Mouse (Mus musculus) heart, embryonic 10.5 days (tissue): ENCODE results near the gene Rnf225. TPM values are rescaled to one million over a fixed set of nuclear protein-coding genes. Genes with fewer than 3 reads are reported as not detected.

Experiments
- DNase-seq: peaks from one replicate; pipeline ENCODE4 v3.0.0-alpha.2; 2017; ENCODE audit warnings: low spot score
- H3K27ac ChIP-seq: fragments of 300-500 bp; sonication (generic); 2 replicates; pipeline ENCODE4 v1.5.1; 2016; ENCODE audit warnings: mild to moderate bottlenecking
- H3K27me3 ChIP-seq: fragments of 300-500 bp; sonication (generic); 2 replicates; pipeline ENCODE4 v1.6.1; 2016; ENCODE audit warnings: mild to moderate bottlenecking; ENCODE audit not compliant: poor library complexity, insufficient read depth, severe bottlenecking
- H3K36me3 ChIP-seq: fragments of 300-500 bp; sonication (generic); 2 replicates; pipeline ENCODE4 v1.6.1; 2016; ENCODE audit warnings: mild to moderate bottlenecking, moderate library complexity
- H3K4me1 ChIP-seq: fragments of 300-500 bp; sonication (generic); 2 replicates; pipeline ENCODE4 v1.6.1; 2016; ENCODE audit warnings: mild to moderate bottlenecking
- H3K4me3 ChIP-seq: fragments of 300-500 bp; sonication (generic); 2 replicates; pipeline ENCODE4 v1.5.1; 2016; ENCODE audit warnings: mild to moderate bottlenecking, moderate library complexity
- H3K9me3 ChIP-seq: fragments of 300-500 bp; sonication (generic); 2 replicates; pipeline ENCODE4 v1.6.1; 2016; ENCODE audit warnings: mild to moderate bottlenecking, moderate library complexity
- WGBS: fragments of 180-500 bp; shearing (Covaris S2); methylation state at CpG from one replicate; pipeline ENCODE4 v1.1.7; 2016; 5-methylcytosine and 5-hydroxymethylcytosine counted together
- polyA plus RNA-seq: library from polyadenylated mRNA; unstranded; fragments of >200 nt; fragmentation: Nextera tagmentation; extraction: Ambion mirVana; gene quantifications from 2 replicates; pipeline ENCODE4 v1.2.1, GENCODE M21; 2016

Rnf225 gene
- polyA plus RNA-seq, 1 experiment from 2014 or later = 1.1 TPM

GRCm38 (mm10) chr7:12940599-12940998 lies 13.4 kb downstream of the Rnf225 start:
- no peaks in the 10 kb centered on the region for H3K36me3 ChIP-seq
- no peaks in the 10 kb centered on the region for H3K4me1 ChIP-seq
- WGBS = 82% methylated on average over 4 of the region's 4 CpGs
- no peak for DNase-seq
- no peak overlapping the region for H3K4me3 ChIP-seq
- H3K9me3 ChIP-seq = no peaks in the 10 kb centered on the region
- no peak overlapping the region for H3K27ac ChIP-seq
- H3K27me3 ChIP-seq = no peaks in the 10 kb centered on the region

DNA sequence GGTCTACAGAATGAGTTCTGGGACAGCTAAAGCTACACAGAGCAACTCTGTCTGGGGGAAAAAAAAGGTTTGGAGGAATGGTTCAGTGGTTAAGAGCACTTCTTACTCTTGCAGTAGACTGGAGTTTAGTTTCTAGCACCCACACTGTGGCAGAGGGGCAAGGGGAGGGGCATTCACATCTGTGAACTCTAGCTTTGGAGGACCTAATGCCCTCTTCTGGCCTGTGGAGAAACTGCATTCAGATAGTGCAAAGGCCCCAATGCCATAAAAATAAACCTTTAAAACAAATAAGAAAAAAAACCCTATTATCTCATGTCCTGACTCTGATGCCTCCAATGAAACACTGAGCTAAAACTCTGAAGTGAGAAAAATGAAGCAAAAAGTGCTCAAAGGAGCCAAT lies 16.3 kb downstream of the Rnf225 start:
- Histone ChIP-seq H3K4me3 (no peak overlapping the region), H3K27me3 (no peaks in the 10 kb centered on the region), H3K36me3 (no peaks in the 10 kb centered on the region), H3K9me3 (no peaks in the 10 kb centered on the region), H3K4me1 (no peaks in the 10 kb centered on the region), H3K27ac (no peak overlapping the region)
- no peak for DNase-seq

DNA sequence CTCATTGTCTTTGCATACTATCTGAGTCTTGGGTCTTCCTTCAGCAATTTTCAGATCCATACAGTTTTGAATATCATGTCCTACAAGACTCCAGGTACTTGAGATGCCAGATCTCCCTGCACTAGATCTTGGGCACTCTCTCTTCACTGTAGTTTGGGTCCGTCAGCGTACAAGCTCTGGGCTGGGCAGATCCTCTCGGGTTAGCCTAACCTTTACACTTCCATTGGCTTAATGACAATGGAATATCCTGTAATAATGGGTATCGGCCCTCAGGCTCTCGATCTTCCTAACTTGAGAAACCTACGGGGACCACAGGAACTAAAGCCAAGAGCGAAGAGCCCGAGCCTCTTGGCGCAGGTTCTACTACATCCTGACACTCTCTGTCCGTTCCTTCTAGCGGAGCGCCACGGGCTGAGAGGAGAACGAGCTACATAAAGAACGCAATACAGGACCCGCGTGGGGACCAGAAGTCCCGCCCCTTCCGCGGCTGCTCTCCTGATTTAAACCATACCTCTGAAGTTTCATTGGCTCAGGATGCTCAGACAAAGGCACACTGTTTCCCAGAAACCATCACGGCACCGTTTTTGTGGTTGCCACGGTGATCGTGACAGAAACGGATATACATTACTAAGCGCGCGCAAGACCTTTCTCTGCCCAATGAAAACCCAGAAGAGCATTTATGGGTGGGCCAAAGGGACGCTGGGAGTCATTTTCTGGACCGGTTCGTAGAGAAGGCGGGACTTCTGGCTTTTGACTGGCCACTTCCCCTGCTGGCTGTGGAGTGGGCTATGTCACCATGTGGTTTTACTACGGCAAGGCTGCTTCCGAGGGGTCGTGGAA lies 22.0 kb downstream of the Rnf225 start:
- 9% methylated on average over 35 of the region's 35 CpGs for WGBS
- Histone ChIP-seq H3K27me3 (no peaks in the 10 kb centered on the region), H3K27ac (peak overlapping the region; percentile 91), H3K9me3 (no peaks in the 10 kb centered on the region), H3K4me1 (peaks cover 6% of the 10 kb centered on the region), H3K36me3 (no peaks in the 10 kb centered on the region), H3K4me3 (peak overlapping the region; percentile 67)
- peak; percentile 99 for DNase-seq

DNA sequence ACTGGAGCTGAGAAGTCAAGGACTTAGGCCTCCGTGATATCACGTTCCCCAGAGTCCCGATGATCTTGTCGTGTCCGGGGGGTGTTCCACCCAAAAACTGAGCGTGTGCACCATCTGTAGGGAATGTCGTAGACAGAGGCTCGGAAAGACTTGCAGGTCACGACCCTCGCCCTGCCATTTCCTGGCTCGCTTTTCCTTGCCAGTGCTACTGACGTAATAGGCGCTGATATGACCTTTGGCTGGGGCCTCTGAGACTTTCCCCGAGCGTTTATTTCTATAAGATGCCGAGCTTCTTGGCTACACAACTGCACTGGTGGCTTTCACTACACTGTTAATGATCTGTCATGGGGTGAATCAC lies 22.6 kb downstream of the Rnf225 start:
- Histone ChIP-seq H3K9me3 (no peaks in the 10 kb centered on the region), H3K4me3 (peak overlapping the region; percentile 67), H3K27me3 (no peaks in the 10 kb centered on the region), H3K36me3 (no peaks in the 10 kb centered on the region), H3K4me1 (peaks cover 6% of the 10 kb centered on the region), H3K27ac (peak overlapping the region; percentile 91)
- 10% methylated on average over 16 of the region's 16 CpGs for WGBS
- no peak for DNase-seq

DNA sequence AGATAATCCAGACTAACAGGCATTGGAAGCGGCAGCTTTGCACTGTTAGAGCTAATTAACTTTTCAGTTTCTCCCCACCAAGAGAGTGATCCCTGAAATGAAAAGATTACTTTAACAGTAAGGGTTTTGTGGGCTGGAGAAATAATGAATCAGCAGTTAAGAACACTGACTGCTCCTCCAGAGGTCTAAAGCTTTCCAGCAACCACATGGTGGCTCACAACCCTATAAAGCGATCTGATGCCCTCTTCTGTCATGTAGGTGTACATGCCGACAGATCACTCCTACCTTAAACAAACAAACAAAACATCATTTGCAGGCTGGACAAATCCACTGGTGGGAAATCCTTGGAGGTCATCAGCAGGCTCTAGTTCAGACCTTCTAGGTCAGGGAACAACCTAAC lies 27.7 kb downstream of the Rnf225 start:
- 46% methylated on average over 3 of the region's 3 CpGs for WGBS

DNA sequence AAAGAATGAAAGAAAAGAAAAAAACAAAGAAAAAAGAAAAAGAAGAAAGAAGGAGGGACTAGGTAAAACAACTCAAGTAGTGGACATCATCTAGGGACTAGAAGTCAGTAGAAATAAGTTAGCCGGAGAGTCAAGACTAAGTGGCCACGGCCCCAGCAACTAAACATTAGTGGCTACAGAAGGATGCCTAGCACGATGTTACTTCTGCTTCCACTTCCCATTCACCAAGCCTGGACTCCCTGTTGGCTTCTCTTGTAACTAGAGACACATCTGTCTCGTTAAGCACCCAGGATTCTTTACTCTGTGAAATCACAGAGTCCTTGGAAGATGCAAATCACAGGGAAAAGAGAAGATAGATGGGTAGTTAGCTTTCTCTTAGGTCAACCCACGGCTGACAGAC lies 30.3 kb downstream of the Rnf225 start:
- Histone ChIP-seq H3K4me1 (no peaks in the 10 kb centered on the region), H3K36me3 (no peaks in the 10 kb centered on the region), H3K4me3 (no peak overlapping the region), H3K27me3 (no peaks in the 10 kb centered on the region), H3K27ac (no peak overlapping the region), H3K9me3 (no peaks in the 10 kb centered on the region)
- no peak for DNase-seq
- WGBS = 70% methylated on average over 5 of the region's 5 CpGs

More for the DNA sequence above, 27.7 kb downstream of the Rnf225 start:
- H3K36me3 ChIP-seq = no peaks in the 10 kb centered on the region
- H3K4me1 ChIP-seq = peaks cover 5% of the 10 kb centered on the region
- no peak for DNase-seq
- H3K27ac ChIP-seq = no peak overlapping the region
- H3K27me3 ChIP-seq = no peaks in the 10 kb centered on the region
- no peaks in the 10 kb centered on the region for H3K9me3 ChIP-seq
- no peak overlapping the region for H3K4me3 ChIP-seq

GRCm38 (mm10) chr7:12958948-12959347 lies 31.7 kb downstream of the Rnf225 start:
- Histone ChIP-seq H3K9me3 (no peaks in the 10 kb centered on the region), H3K27ac (no peak overlapping the region), H3K36me3 (no peaks in the 10 kb centered on the region), H3K4me1 (no peaks in the 10 kb centered on the region), H3K4me3 (no peak overlapping the region), H3K27me3 (no peaks in the 10 kb centered on the region)
- DNase-seq = no peak
- WGBS = 84% methylated on average over 4 of the region's 4 CpGs

DNA sequence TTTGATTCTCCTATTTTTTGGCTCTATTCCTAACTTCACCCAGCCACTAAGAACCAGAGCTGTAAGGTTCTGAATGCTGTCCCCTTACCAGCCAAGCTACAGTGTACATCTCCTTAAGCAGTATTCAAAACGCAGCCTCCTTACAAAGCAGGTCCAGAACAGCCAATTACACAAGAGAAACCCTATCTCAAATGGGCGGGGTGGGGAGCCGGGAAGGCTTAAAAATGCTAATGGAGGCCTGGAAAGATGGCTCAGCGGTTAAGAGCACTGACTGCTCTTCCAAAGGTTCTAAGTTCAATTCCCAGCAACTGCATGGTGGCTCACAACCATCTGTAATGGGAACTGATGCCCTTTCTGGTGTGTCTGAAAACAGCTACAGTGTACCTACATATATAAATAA lies 32.5 kb downstream of the Rnf225 start:
- DNase-seq = no peak
- H3K36me3 ChIP-seq = no peaks in the 10 kb centered on the region
- H3K27me3 ChIP-seq = no peaks in the 10 kb centered on the region
- no peaks in the 10 kb centered on the region for H3K9me3 ChIP-seq
- H3K27ac ChIP-seq = no peak overlapping the region
- H3K4me1 ChIP-seq = peaks cover 1% of the 10 kb centered on the region; the same call in 1 of the 2 replicates
- no peak overlapping the region for H3K4me3 ChIP-seq
- 27% methylated on average over 4 of the region's 4 CpGs for WGBS

GRCm38 (mm10) chr7:12961511-12962141 lies 34.4 kb downstream of the Rnf225 start:
- H3K27ac ChIP-seq = peak overlapping the region; percentile 88
- no peaks in the 10 kb centered on the region for H3K36me3 ChIP-seq
- H3K4me3 ChIP-seq = peak overlapping the region; percentile 61
- 4% methylated on average over 29 of the region's 29 CpGs for WGBS
- no peaks in the 10 kb centered on the region for H3K27me3 ChIP-seq
- H3K4me1 ChIP-seq = peaks cover 10% of the 10 kb centered on the region
- peak; percentile 83 for DNase-seq
- H3K9me3 ChIP-seq = no peaks in the 10 kb centered on the region

DNA sequence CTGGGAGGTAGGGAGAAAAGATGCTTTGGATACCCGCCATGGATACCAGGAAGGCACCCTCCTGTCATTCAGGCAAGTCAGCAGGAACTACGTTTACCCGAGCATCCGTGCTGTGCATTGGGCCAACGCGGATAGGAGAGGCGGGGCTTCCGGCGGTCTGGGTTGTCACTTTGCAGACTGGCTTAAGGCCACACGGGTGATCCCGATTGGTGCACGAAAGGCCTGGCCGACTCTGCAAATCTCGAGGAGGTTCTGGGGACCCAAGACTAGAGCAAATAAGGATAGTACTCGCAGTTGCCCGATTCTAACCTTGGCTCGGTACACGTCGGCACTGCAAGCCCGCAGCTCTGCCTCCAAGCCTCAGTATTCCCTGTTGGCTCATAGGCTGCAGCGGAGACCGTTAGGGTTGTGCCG lies 38.5 kb downstream of the Rnf225 start, which contains the start of gene Zfp324:
TSS of gene Zfp324 (plus strand) at position 161 of the 414 bp plus-strand sequence.
- Histone ChIP-seq H3K27ac (peak within 1 kb of the TSS; percentile 94), H3K4me3 (peak within 1 kb of the TSS; percentile 82), H3K4me1 (peaks cover 19% of the 10 kb centered on the region), H3K36me3 (peaks cover 21% of the 10 kb centered on the region), H3K9me3 (no peaks in the 10 kb centered on the region), H3K27me3 (no peaks in the 10 kb centered on the region)
- WGBS = 0% methylated on average over 23 of the region's 23 CpGs
- DNase-seq = peak; percentile 96

DNA sequence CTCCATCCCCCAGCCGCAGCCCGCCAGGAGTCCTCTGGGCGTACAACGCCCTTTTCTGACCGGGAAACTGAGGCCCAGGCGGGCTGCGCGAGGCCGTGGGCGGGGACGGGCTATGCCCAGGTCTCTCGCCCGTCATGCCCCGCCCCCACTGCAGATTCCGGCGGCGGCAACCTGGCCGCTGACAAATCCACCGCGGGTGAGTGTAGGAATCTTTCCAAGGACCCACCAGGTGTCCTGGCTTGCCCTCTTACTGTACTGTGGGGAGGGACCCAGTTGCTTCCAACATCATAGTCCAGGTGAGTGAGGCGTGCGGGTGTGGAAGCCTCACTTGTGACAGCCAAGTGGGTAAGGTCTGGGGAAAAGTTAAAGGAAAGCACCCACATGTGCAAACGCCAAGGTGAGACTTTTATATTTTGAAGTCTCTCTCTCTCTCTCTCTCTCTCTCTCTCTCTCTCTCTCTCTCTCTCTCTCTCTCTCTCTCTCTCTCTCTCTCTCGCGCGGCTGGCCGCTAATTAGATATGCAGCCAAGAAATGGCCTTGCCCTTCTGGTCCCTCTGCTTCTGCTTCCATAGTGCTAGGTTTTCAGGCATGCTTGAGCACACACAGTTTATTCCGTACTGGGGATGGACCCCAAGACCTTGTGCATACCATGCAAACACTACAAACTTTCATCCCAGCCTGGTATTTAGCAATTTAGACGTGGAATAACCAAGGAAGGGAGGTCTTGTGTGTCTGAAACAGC lies 39.1 kb downstream of the Rnf225 start:
- Histone ChIP-seq H3K27me3 (no peaks in the 10 kb centered on the region), H3K4me3 (peak overlapping the region; percentile 82), H3K27ac (peak overlapping the region; percentile 94), H3K4me1 (peaks cover 19% of the 10 kb centered on the region), H3K36me3 (peaks cover 27% of the 10 kb centered on the region), H3K9me3 (no peaks in the 10 kb centered on the region)
- under 1% methylated on average over 29 of the region's 29 CpGs for WGBS
- DNase-seq = no peak

DNA sequence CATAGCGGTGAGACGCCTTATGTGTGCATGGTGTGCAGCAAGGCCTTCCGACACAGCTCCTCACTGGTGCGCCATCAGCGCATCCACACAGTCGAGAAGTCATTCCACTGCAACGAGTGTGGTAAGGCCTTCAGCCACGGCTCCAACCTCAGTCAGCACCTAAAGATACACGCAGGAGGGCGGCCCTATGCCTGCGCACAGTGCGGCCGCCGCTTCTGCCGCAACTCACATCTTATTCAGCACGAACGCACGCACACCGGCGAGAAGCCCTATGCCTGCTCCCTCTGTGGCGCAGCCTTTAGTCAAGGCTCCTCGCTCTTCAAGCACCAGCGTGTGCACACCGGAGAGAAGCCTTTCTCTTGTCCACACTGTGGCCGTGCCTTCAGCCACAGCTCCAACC lies 43.7 kb downstream of the Rnf225 start:
- peaks cover 42% of the 10 kb centered on the region for H3K36me3 ChIP-seq
- H3K27me3 ChIP-seq = no peaks in the 10 kb centered on the region
- H3K9me3 ChIP-seq = no peaks in the 10 kb centered on the region
- WGBS = 91% methylated on average over 25 of the region's 25 CpGs
- no peak overlapping the region for H3K4me3 ChIP-seq
- peaks cover 11% of the 10 kb centered on the region; the same call in 1 of the 2 replicates for H3K4me1 ChIP-seq
- no peak overlapping the region for H3K27ac ChIP-seq
- no peak for DNase-seq
